Mouse (Mus musculus) spleen, adult 18-20 months (tissue): Measurements from ENCODE around the gene Usp24.

Experiments used
- DNase-seq, 2 experiments: peaks; one replicate each; pipeline ENCODE4 v3.0.0; 2022; ENCODE audit warnings: mixed read lengths in 2 of 2

Usp24 gene

DNA sequence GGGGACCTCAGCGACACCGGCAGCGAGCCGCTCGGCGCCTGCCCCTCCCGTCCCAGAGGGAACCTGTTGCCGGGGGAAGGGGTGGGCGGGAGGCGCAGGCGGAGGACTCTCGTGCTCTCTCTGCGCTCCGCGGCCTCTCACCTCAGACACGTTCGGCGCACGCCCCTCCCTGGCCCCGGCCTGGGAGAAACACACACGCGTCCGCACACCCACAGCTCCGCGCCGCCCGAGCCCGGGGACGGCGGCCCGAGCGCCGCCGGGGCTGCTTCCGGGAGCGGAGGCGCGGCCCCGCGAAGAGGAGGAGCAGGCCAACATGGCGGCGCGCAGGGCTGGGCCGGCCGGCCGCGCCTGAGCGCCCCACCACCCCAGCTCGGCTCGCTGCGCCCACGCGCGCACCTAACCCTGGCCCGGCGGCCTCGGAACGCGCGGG, at the start of gene Usp24:
Gene Usp24 (plus strand): TSS at position 293 of the 430 bp plus-strand sequence.
- peak; percentile 78 to 82 for DNase-seq

GRCm38 (mm10) chr4:106276937-106277336, 39.1 kb upstream of the Usp24 start:
- DNase-seq, result no peak

DNA sequence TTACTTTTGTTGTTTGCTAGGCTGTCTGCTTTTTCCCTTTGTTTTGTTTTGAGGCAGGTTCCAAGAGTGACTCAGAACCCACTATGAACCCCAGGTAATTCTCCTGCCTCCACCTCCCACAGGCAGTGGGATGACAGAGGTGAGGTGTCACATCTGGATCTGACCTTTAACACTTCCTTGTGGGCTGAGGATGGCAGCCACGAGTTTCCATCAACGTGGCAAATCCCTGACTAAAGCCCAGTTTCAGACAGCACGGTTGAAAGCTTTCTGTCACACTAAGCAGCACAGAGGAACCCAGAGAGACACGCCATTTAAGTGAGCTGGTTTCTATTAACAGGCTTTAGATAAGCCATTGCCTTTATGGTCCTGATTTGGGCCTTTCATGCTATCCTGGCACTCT, 36.8 kb upstream of the Usp24 start:
- DNase-seq, result no peak

GRCm38 (mm10) chr4:106281128-106281491, 34.9 kb upstream of the Usp24 start:
- DNase-seq, result no peak

- no peak for DNase-seq
Measured at GRCm38 (mm10) chr4:106281492-106282122, 34.4 kb upstream of the Usp24 start.

DNA sequence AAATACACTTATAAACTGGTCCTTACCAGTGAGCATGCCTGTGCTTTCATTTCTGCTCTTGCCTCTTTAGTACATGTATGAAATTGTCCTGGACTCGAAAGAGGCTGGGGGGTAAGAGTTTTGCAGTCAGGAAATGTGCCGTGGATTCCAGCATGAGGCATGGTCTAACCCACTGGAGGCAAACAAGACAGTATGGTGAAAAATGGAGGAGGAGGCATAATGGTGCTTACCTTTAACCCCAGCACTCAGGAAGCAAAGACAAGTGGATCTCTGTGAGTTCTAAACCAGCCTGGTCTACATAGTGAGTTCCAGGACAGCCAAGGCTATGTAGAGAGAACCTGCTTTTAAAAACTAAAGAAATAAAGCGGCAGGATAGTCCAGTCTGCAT, 33.9 kb upstream of the Usp24 start:
- no peak for DNase-seq

DNA sequence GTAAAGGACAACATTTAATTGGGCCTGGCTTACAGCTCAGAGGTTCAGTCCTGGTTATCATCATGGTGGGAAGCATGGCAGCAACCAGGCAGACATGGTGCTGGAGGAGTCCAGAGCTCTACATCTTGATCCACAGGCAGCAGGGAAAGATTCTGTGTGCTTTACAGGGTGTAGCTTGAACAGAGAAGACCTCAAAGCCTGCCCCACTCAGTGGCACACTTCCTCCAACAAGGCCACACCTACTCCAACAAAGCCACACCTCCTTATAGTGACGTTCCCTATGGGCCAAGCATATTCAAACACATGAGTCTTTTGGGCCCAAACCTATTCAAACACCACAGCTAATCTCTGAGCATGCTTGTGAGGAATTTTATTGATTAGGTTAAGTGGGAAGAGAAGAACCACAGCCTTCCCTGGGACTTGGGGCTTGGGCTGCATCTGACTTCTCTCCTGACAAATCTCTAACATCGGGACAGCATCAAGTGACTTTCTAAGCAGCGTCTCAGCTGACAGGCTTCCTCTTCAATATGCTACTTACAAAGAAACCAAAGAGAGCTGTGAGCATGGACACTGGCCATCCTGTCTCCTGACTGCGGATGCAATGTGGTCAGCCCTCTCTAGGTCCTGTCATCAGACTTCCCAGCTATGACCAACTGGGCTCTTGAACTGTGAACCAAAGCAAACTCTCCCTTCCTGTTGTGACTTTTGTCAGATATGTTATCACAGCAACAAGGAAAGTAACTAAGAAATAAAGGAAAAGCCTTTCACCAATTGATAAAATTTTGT, 28.9 kb upstream of the Usp24 start:
- no peak for DNase-seq

DNA sequence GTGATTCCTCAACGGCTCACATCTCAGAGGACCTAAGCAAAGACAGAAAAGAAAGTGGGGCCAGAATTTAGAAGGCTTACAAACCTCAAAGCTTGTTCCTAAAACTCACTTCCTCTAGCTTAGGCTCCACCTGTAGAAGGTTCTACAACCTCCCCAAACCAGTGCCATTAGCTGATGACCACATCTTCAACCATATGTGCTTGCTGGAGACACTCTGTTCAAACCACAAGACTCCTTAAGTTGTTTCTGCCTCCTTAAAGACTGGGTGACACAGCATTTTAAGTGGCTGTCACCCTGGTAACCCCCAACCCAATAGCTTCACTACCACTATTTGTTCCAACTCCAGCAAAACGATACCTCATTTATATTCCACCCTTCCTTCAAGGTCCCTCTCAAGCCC, 25.8 kb upstream of the Usp24 start:
- no peak for DNase-seq

GRCm38 (mm10) chr4:106292823-106293222, 23.2 kb upstream of the Usp24 start:
- no peak for DNase-seq

GRCm38 (mm10) chr4:106293378-106294090, 22.5 kb upstream of the Usp24 start:
- no peak for DNase-seq

DNA sequence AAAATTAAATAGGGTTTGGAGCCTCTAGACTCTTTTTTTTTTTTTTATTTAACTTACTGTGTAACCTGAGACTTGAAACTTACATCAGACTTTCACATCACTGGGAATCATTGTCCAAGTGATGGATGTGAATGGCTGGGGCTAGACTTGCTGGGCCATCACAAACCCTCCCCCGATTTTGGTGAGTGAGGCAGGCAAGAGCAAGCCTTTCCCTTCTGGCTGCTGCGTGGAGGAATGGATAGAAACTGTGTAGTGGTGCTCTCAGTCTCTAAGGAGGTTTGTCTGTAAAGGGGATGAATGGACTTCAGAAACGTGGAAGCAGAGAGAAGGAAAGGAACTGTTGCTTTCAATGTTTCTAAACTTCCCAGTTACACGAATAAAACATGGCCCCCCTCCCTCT, 20.3 kb upstream of the Usp24 start:
- DNase-seq, result no peak

DNA sequence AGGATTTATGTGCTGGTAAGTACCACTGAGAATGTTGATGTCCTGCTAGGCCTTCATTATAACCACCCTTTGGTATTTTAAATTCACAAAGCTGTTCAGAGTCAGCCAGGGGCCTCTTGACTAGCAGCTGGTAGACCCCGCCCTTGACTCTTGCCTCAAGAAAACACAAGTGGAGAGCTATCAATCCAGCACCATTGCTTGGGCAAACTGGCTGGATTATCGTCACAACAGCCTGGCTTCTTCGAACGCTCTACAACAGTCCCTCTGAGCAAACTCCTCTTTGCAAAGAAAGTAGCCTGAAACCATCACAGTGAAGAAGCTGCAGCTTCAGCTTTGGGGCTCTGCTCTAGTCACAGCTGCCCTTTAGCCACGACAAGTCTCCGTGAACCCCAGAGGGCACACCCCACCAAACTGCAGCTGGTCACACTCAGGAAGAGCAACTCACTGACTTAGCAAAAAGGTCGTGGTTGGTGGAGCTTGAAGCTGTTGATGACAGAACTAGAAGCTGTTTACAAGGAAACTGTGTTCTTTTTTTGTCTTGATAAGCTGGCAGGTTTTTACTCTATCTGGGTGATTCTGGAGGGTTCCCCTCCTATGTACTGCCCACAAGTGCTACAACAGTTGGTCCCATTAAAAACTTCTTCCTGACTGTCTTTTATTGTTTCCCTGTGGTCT, 19.5 kb upstream of the Usp24 start:
- DNase-seq, result peak in 1 of 2 experiments; percentile 41

DNA sequence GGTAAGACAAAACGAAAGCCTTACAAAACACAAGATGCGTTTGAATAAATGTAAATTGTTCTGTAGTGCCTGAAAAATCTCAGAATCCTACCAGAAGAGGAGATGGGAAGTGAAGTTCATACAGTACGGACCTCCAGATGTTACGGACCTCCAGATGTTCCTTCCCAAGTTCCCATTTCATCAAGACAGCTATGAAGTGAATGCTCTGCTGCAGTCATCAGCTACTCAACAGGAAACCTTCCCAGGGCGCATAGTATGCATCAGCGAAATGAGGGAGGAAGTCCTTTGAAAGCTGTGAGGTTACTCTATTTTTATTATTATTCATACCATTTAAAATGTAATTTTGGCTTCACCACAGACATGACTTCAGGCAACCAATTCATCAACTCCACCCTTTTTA, 14.7 kb upstream of the Usp24 start:
- DNase-seq, result no peak

DNA sequence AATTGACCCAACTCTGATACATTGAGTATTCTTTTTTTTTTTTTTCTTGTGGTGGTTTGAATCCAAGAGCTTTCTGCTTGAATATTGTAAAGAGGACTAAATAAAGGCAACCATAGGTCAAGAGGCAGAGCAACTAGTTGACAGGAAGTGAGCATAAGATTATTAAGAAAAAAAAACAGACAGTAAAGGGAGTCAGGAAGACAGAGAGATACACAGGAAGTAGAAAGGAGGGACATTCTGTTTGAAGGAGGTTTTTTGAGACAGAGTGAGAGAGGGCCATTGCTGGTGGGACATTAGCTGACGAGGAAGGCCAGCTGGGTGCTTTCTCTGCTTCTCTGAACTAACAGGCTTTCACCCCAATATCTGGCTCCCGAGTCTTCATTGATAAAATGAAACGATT, 7.9 kb upstream of the Usp24 start:
- DNase-seq, result no peak

DNA sequence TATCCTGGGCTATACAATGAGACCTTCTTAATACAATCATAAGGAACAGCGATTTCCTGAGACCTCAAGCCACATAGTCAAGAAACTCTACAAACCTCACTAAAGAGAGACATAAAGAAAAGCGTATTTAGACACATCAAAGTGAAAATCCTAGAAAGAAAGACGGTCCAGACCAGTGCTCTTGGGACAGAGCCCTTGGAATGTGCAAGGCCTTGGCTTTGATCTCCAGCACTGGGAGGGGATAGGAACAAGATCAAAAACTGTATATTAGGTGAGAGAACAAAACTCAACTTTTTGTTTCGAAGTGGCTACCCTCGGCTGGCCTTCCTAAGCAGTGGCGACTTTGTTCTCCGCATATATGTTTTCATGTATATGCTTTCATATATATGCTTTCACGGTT, 3.4 kb upstream of the Usp24 start:
- DNase-seq, result no peak

DNA sequence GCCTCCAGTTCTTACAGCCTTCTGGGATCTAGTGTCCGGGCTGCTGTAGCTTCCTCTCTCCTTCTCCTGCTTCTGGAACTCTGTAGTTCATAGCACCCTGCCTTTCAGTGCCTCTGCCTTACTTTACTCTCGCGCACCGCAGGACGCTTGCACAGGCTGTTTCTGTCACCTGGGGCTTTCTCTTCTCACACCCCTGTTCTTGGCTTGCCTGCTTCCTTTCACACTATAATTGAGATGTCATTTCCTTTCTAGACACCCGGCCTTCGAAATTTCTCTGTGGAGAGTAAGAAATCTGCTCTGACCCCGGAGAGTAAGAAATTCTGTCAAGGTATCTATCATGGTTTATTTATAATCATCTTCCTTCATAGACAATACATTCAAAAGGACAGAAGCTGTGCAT, 2.9 kb upstream of the Usp24 start:
- no peak for DNase-seq

DNA sequence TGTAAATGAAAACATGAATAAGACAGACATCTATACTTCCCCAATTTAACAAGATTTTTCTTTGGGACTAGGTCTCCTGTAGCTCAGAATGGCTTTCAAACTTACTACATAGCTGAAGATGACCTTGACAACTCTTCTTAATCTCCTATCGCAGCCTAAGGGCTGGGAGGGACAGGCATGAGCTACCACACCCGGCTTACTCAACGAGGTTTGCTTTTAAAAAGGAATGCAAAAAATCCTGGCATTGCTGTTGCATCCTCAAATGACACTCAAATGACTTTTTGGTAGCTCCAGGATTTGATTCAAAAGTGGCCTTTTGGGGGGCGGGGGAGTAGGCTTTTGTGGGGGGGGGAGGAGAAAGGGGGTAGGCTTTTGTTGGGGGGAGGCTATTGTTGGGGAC, 2.1 kb upstream of the Usp24 start:
- no peak for DNase-seq

- DNase-seq, result peak; percentile 27 to 49
Measured at GRCm38 (mm10) chr4:106314291-106314690, 1.7 kb upstream of the Usp24 start.

- DNase-seq, result peak in 1 of 2 experiments; percentile 62
Measured at GRCm38 (mm10) chr4:106316351-106317178, 552 bp downstream of the Usp24 start.

DNA sequence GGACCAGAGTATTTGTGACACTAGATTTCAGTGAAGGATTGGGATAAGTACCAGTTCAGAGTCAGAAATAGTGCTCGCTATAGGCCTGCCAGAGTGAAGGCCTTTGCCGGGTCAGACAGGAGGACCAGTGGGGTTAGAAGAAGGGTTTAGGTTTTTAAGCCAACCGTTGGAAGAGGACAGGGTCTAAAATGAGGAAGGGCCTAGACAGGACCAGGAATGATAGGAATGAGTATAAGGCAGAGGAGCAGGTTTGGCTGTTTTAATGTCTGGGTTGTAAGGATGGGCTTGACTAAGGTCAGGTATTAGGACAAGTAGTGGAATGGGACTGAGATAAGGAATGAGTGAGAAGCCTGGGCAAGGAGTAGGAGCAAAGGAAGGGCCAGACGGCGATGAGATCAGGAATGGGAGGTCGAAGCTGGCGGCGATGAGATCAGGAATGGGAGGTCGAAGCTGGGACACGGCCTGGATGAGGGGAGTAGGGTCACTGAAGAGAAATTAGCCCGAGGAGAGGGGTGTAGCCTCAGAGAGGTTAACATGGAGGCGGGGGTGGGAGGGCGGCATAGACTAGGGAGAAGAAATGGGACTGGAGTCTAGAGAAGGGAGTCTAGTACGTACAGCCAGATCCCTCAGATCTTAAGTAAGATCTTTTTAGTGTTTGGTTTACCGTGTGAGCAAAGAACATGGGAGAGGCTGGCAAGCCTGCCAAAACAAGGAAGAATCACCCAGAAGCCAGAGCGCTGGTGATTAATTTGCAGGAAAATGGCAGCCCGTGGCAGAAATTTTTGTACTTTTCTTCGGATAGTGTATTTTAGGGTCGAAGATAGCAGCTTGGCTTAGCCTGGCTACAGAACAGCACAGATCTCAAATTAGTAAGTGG, 1.4 kb downstream of the Usp24 start:
- no peak for DNase-seq

DNA sequence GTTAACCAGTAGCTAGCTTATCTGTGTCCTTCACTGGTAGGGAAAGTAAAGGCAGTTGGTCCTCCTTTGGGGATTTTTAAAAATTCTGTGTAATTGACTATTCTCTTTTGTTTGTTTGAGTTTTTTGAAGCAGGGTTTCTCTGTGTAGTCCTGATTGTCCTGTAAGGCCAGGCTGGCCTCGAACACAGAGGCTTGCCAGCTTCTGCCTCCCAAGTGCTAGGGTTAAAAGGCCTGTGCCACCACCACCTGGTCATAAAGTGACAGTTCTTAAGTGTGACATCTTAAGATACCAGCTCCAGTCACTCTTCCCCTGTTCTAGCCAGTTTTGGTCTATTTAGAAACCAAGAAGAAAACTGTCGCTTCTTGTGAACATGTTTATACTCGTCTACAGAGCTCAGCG, 2.2 kb downstream of the Usp24 start:
- no peak for DNase-seq
